Mouse (Mus musculus): Measurements from ENCODE around the gene Dgkg.

The Dgkg gene

GRCm38 (mm10) chr16:22430211-22430951 lies 226.6 kb downstream of the Dgkg start:
- DNase-seq = no peak

DNA sequence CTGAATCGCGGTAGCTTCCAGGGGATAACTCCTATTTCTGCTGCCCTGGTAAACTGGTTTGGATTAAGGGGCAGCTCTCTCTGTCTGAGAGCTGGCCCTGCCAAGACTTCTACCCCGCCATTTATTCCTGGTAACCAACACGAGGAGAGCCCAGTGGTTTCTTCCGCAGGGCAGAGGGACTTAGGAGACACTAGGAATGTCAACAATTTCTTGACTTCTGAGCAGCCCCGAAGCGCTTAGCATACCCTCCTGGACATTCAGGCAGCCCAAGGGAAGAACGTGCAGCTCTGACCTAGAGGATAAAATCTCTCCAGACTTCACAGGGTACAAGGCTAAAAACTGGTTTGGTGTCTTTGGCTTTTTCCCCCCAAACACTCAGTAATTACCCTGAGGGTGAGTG lies 227.6 kb downstream of the Dgkg start:
- no peak for DNase-seq

DNA sequence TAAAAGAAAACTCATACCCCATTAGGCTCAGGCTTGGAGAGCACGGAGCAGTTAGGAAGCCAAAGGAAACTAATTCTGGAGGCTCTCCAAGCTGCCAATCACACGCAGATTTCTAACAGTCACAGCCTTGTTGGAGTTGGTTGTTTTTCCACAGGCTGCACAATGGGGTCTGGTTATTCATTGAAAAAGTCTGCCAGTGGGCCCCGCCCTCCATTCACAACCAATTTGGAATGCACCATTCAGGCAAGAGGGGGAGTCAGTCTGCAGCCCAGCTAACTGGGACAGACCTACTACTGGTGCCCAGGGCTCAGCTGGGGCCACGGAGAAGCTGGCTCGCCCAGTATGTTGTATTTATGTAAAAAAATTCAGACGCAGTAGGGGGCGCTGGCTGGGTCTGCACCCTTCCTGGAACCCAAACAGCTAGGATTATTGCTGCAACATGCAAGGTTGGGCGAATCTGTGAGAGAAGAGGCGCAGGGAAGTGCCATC lies 228.1 kb downstream of the Dgkg start:
- DNase-seq = peak; percentile 93

- no peak for DNase-seq
Measured at GRCm38 (mm10) chr16:22426866-22427265, 230.2 kb downstream of the Dgkg start.

DNA sequence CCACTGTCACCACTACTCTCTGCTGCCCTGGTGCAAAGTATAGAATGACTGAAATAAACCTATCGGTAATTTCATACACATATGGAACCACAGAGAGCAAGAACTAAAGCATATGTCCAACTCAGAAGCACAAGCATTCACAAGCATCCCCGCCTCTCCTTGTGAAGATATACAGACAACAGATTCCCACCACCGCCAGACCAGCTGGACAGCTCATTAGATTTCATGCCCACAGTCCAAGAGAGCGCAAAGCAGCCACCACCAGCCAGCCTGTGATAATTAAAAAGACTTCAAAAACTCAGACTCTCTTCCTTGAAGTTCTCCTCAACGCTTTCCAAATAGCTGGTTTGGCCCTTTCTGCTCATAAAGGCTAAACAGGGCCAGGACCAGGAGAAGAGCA lies 234.8 kb downstream of the Dgkg start:
- no peak for DNase-seq
